Mouse (Mus musculus) cerebellum, adult 9-10 months (tissue): ENCODE data around the gene Rassf7.

ENCODE experiments used
- DNase-seq: peaks from one replicate; pipeline ENCODE4 v3.0.0; 2022

Gene Rassf7

GRCm38 (mm10) chr7:141215101-141215879, at the start of gene Rassf7:
Gene Rassf7, plus strand, starts transcription at chr7:141215860.
- DNase-seq: peak; percentile 91

- no peak for DNase-seq
These were observed 47.7 kb upstream of the Rassf7 start for GRCm38 (mm10) chr7:141167901-141168517.

- no peak for DNase-seq
These were observed 47.1 kb upstream of the Rassf7 start for GRCm38 (mm10) chr7:141168518-141168953.

GRCm38 (mm10) chr7:141169300-141169699, 46.4 kb upstream of the Rassf7 start:
- no peak for DNase-seq

- DNase-seq: no peak
These were observed 45.8 kb upstream of the Rassf7 start for GRCm38 (mm10) chr7:141169866-141170265.

- DNase-seq: peak; percentile 92
These were observed 43.3 kb upstream of the Rassf7 start, which contains the start of gene Rnh1 for GRCm38 (mm10) chr7:141172116-141173006. Gene Rnh1, minus strand, starts transcription at chr7:141172857.

GRCm38 (mm10) chr7:141173323-141173850, 42.3 kb upstream of the Rassf7 start:
- no peak for DNase-seq

GRCm38 (mm10) chr7:141175068-141175467, 40.6 kb upstream of the Rassf7 start:
- DNase-seq: no peak

GRCm38 (mm10) chr7:141176173-141176572, 39.5 kb upstream of the Rassf7 start:
- peak; percentile 91 for DNase-seq

GRCm38 (mm10) chr7:141188194-141188593, 27.5 kb upstream of the Rassf7 start:
- no peak for DNase-seq

- no peak for DNase-seq
These were observed 26.9 kb upstream of the Rassf7 start for GRCm38 (mm10) chr7:141188733-141189132.

- no peak for DNase-seq
These were observed 25.4 kb upstream of the Rassf7 start for GRCm38 (mm10) chr7:141190220-141190619.

GRCm38 (mm10) chr7:141191036-141191435, 24.6 kb upstream of the Rassf7 start:
- DNase-seq: no peak

GRCm38 (mm10) chr7:141191796-141192685, 23.6 kb upstream of the Rassf7 start:
- no peak for DNase-seq

- DNase-seq: no peak
These were observed 22.8 kb upstream of the Rassf7 start for GRCm38 (mm10) chr7:141192776-141193347.

- DNase-seq: peak; percentile 62
These were observed 22.3 kb upstream of the Rassf7 start for GRCm38 (mm10) chr7:141193348-141193856.

GRCm38 (mm10) chr7:141193948-141194347, 21.7 kb upstream of the Rassf7 start, which contains the start of the genes Hras and Lrrc56:
Gene Hras, minus strand, starts transcription at chr7:141194005.
Gene Lrrc56, plus strand, starts transcription at chr7:141194157.
- DNase-seq: peak; percentile 97

- DNase-seq: peak; percentile 50
These were observed 21.3 kb upstream of the Rassf7 start for GRCm38 (mm10) chr7:141194409-141194808.

- DNase-seq: peak; percentile 83
These were observed 20.8 kb upstream of the Rassf7 start for GRCm38 (mm10) chr7:141194830-141195229.

- no peak for DNase-seq
These were observed 19.9 kb upstream of the Rassf7 start for GRCm38 (mm10) chr7:141195754-141196153.
